Mouse (Mus musculus): ENCODE results near the gene 1700020L24Rik.
A peak's percentile ranks its signal among the peaks of the same experiment; 100 is the strongest.

The 1700020L24Rik gene

DNA sequence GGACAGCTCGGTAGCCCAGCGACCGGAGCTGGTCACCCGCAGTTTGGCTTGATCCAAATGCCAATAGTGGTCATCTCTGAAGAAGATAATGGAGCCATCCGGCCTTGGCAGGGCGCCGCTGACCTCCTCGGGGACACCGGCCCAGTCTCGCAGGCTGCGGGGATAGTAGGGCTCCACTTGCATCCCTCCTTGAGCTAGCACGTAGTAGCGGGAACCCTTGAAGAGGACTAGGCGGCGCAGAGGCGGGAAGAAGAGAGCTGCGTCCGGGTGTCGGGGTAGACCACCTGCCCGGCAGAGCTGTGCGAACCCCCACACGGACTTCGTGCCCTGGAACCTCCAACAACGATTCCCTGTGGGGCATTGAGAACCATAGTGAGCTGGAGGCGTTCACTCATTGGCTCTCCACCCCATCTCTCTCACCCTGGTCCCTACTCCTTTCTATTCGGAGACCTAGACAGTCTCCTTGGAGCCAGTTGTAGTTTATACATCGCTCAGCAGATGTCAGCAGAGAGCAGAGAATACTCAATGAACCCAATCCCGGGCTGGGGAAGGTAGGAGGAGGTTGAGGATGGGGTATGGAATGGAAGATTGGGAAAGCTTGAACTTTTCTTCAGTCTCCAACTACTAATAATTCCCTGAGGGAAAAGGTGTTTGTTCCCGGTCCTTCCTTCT lies 5.3 kb downstream of the 1700020L24Rik start:
- DNase-seq = peak; percentile 96

- no peak for DNase-seq
These were observed 6.3 kb downstream of the 1700020L24Rik start for GRCm38 (mm10) chr11:83443824-83444223.

- DNase-seq = peak; percentile 79
These were observed 7.5 kb downstream of the 1700020L24Rik start for GRCm38 (mm10) chr11:83445001-83445400.

- DNase-seq = no peak
These were observed 10.1 kb downstream of the 1700020L24Rik start for GRCm38 (mm10) chr11:83447612-83448011.

DNA sequence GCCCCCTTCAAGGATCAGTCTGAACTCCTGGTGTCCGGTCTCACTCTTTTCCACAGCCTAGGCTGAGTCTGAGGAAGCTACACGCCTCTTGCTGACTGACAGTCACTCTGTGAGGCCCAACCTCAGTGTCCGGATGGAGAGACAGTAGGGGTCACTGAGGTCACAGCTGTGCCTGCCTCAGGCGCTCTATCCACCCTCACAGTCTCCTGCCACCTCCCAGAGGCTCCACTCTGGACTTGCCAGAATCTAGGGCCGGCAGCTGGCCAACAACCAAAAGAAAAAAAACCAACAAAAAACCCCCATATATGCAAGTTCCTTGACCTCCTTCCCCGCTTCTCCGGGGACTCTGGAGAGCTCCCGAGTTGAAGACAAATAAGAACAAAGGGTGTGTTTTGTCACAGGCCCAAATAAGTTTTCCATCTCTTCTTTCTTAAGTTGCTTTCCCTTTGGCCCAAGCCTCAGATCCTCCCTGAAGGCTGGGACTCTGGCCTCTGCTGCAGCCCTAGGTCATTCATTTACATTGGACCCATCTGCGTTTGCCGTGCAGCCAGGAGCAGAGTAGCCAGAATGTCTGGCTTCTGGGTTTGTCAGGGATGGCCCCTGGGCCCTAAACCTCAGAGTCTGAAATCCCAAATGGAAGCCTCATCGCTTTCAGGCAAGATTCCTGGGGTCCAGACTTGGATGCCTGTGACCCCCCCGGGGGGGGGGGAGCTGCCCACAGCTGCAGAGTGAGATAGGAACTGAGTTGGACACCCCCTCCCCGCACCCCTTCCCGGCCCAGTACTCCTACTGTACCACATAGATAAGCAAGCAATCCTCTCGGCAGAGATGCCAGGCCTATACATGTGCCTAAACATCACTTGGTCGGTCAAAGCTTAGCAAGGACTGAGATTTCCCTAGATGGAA lies 10.8 kb downstream of the 1700020L24Rik start:
- peak; percentile 97 for DNase-seq

- DNase-seq = peak; percentile 96
These were observed 11.4 kb downstream of the 1700020L24Rik start for GRCm38 (mm10) chr11:83448927-83449236.

GRCm38 (mm10) chr11:83449298-83449697 lies 11.8 kb downstream of the 1700020L24Rik start:
- peak; percentile 86 for DNase-seq

DNA sequence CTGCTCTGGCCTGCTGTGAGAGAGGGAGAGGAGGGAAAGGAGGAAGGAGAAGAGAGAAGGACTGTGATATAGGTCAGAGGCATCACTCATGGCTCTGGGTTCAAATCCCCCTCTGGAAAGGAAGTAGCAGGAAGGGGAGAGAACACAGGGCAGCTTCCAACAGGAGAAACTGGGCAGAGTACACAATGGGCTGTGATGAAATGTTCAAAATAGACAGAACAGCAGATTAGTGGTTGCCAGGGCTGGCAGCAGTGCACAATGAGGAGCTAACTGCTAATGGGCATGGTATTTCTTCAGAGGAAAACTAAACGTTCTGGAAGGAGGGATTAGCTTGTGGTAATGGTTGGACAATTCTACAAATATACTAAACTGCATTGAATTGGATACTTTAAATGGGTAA lies 13.1 kb downstream of the 1700020L24Rik start:
- DNase-seq = peak; percentile 82

GRCm38 (mm10) chr11:83451281-83451680 lies 13.8 kb downstream of the 1700020L24Rik start:
- peak; percentile 82 for DNase-seq

DNA sequence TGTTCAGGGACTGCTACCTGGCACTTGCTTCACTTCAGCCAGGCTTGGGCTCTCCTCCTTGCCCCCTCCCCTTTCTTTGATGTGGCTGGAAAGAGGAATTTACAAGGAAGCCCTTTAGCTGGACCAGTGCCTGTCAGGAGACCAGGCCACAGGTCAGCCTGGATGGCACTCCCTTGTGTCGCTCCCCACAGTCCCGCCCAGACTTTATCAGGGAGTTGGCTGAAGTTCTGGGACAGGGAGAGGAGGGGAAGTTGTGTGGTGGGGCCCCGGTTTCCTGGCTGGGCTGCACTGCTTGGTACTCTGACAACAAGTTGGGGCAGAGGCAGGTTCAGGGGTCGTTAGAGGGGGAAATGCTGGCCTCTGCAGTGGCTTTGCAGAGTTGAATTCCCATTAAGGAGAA lies 17.1 kb downstream of the 1700020L24Rik start:
- DNase-seq = peak; percentile 97

- DNase-seq = no peak
These were observed 18.1 kb downstream of the 1700020L24Rik start for GRCm38 (mm10) chr11:83455608-83456007.

DNA sequence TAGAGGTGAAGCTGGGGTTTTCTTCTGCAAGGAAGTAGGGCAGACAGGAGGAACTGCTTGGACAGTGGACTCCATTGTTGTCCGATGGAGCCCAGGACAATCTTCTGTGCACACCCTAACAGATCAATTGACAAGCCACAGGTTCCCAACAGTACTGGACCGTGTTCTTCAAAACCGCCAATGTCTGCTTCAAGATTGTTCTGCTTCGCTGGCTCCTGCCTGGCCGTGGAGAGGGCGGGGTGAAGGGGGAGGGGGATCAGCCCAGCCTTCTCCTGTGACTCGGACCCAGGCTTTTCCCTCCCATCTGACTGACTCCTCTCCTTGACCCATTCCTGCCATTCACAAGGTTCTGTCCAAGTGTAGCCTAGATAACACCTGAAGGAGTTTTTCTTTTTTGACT lies 19.8 kb downstream of the 1700020L24Rik start:
- DNase-seq = peak; percentile 88

- peak; percentile 95 for DNase-seq
These were observed 20.6 kb downstream of the 1700020L24Rik start for GRCm38 (mm10) chr11:83457912-83458601.

- peak; percentile 78 for DNase-seq
These were observed 24.1 kb downstream of the 1700020L24Rik start for GRCm38 (mm10) chr11:83461462-83462027.

DNA sequence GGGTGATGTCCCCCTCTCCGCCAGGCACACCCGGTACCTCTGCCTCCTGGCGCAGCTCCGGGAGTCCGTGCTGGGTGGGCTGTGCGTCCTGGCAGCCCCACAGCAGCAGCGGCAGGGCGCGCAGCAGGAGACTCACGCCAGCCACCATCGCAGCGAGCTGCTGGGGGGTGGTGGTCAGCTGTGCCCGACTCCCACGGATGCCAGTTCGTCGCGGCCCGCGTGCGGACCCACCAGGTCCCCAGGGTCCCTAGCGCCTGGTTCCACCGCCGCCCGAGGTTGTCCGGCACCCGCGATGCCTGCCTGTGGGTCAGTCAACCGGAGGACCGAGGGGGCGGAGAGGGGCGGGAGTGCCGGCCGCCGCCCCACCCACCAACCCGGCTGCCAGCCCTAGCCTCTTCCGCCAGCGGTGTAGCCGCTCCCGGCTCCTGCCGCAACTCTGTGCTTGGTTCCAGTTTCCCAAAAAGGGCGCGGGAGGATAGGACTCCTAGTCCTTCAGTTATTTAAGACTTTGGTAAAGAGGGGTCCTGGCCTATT lies 25.3 kb downstream of the 1700020L24Rik start, which contains the start of gene Mmp28:
TSS of gene Mmp28 (minus strand) at position 361 of the 534 bp plus-strand sequence.
- peak; percentile 98 for DNase-seq

GRCm38 (mm10) chr11:83465976-83466375 lies 28.5 kb downstream of the 1700020L24Rik start:
- DNase-seq = peak; percentile 96

GRCm38 (mm10) chr11:83467120-83467652 lies 29.7 kb downstream of the 1700020L24Rik start:
- peak; percentile 99 for DNase-seq

GRCm38 (mm10) chr11:83468765-83469164 lies 31.3 kb downstream of the 1700020L24Rik start:
- DNase-seq = peak; percentile 43

GRCm38 (mm10) chr11:83471766-83472165 lies 34.3 kb downstream of the 1700020L24Rik start:
- DNase-seq = peak; percentile 68

DNA sequence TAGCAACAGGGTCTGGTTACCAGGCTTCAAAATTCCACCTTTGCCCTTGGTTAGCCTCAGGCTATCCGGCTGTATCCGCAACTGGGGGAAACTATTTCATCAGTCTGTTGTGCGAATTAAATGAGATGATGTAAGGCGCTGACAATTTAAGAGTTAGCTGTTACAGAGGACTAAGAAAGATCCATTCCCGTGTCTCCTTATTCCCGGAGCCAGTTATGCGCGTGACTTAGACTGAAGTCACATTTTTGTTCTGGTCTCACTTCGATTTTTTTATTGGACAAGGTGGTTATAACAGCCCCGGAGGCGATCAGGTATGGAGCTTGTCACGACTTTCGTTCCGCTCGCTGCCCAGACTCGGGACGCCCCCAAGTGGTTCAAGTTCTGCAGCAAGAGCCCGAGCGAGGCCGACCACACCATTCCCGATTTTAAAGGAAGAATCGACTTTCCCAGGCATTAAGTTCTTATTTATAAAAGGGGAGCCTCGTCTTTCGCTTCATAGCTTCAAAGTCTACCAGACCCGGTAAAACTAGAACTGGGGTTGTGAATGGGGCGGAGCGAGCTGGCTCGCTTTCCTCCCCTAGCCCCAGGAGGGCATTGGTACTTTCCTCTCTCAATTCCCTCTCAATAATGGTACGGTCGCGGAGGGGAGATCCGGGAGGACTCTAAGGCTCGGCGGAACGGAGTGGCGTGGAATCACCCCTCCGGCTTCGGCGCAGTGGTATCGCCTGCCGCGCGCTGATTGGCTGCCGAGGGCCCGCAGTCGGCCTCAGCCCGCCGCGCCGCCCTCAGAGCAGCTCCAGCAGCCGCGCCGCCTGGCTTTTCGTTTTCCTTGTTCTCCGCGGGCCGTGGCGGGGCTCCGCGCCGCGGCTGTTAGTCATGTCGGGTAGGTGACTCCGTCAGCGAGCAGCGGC lies 35.1 kb downstream of the 1700020L24Rik start, which contains the start of gene Taf15:
TSS of gene Taf15 (plus strand) at position 763 of the 911 bp plus-strand sequence.
- peak; percentile 100 for DNase-seq

Measured in heart, adult 11 months (tissue).